Mouse (Mus musculus): ENCODE measurements around the gene Mecom.

GRCm38 (mm10) chr3:30164834-30165233 is 383.0 kb downstream of the Mecom start:
- TF ChIP-seq CTCF (IDR thresholded peaks at IDR 0.05) (no peak), EP300 (IDR thresholded peaks at IDR 0.05) (no peak)
